Mouse (Mus musculus) left cerebral cortex, postnatal 14 days (tissue): ENCODE measurements around the gene Olfr930. TPM values are rescaled to one million over a fixed set of nuclear protein-coding genes. Genes with fewer than 3 reads are reported as not detected.

Experiments
- DNase-seq, 2 experiments: peaks; one replicate each; pipeline ENCODE4 v3.0.0; 2021 to 2022; ENCODE audit warnings: low spot score in 2 of 2, mixed read lengths in 1 of 2
- intact Hi-C: fragments of 180-260 bp; cut with DNase I; formaldehyde crosslinking; loops from one replicate; pipeline ENCODE4 v1.15.1; 2025
- long read RNA-seq, 2 experiments: library from polyadenylated mRNA; stranded (forward); transcript quantifications; one replicate each; pipeline ENCODE4 v2.0.0; 2021
- total RNA-seq, 2 experiments: library from RNA; stranded (reverse); gene quantifications; 2 replicates each; pipeline ENCODE4 v1.2.3; 2021

Gene Olfr930
- not detected for total RNA-seq
- long read RNA-seq, experiment 1, result 0 reads
- long read RNA-seq, experiment 2, result 0 reads

- intact Hi-C loops, result no loop called here
- no peak for DNase-seq
Observed at GRCm38 (mm10) chr9:38929509-38929908, at the start of gene Olfr930. Gene Olfr930, plus strand, starts transcription at chr9:38929809.

DNA sequence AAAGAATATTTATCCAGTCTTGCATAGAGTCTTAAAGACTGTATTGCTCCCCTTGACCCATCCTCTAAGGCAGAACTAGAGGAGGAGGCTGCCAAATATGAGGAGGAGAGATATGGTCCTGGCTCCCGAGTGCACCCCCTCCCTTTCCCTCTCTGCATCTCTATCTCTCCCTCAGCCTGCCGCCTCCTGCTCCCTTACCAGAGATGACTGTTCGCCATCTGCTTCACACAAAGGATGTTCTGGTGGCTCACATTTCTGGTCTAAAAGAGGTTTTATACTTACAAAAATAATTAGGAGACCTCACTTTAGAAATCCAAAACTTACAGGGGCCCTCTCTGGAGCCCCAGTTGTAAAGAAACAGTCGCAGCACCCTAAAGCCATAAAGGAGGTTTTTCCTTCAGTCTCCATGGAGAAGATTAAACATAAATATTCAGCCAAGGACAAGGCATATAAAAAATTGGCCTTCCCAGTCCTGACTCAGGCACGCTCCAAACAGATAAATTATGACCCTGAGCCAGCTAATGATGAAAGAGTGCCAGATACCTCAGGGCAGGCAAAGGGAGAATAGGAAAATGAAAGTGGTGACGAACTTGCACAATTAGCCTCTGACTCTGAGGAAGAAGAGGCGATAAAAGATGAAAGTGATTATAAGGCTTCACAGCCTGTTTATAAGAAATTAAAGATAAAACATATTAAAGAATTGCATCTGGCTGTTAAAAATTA is 24.0 kb downstream of the Olfr930 start:
- peak; percentile 7 to 30 for DNase-seq
- intact Hi-C loops, result no loop called here

DNA sequence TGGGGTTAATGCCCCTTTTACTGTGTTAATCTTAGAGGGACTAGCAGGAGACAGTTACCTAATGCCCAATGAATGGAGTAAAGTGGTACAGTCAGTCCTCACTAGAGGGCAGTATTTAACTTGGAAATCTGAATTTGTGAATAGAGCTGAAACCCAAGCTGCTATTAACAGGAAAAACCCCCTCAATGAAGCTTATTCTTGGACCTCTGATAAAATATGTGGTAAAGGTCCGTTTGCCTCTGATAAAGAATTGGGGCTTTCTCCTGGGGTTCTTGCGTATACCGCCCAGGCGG is 24.5 kb downstream of the Olfr930 start:
- intact Hi-C loops, result no loop called here
- peak in 1 of 2 experiments; percentile 20 for DNase-seq

- intact Hi-C loops, result no loop called here
Observed at GRCm38 (mm10) chr9:38972013-38972412, 42.4 kb downstream of the Olfr930 start, which contains the start of gene Olfr933. Gene Olfr933, plus strand, starts transcription at chr9:38972313.

More at GRCm38 (mm10) chr9:38972013-38972412, 42.4 kb downstream of the Olfr930 start, which contains the start of gene Olfr933:
- no peak for DNase-seq

Other genes with a start within 250 kb of the Olfr930 start
- not detected for gene Olfr919, start 226.1 kb upstream of the Olfr930 start, total RNA-seq
- 1 to 10 TPM; 6.5 to 8.3 TPM for gene Vwa5a, start 211.5 kb upstream of the Olfr930 start, total RNA-seq
- gene Olfr920, start 177.5 kb upstream of the Olfr930 start, total RNA-seq, result under 1 TPM in 1 of 2 experiments, not detected in 1; 0.09 TPM
- gene Olfr921, start 156.7 kb upstream of the Olfr930 start, total RNA-seq, result not detected
- gene Olfr922, start 115.2 kb upstream of the Olfr930 start, total RNA-seq, result not detected
- not detected for gene Olfr923, start 103.3 kb upstream of the Olfr930 start, total RNA-seq
- gene Olfr924, start 85.4 kb upstream of the Olfr930 start, total RNA-seq, result not detected
- not detected for gene Olfr26, start 74.7 kb upstream of the Olfr930 start, total RNA-seq
- not detected for gene Olfr926, start 52.7 kb upstream of the Olfr930 start, total RNA-seq
- gene Olfr933, start 42.5 kb downstream of the Olfr930 start, total RNA-seq, result not detected
- not detected for gene Olfr934, start 58.5 kb downstream of the Olfr930 start, total RNA-seq
- not detected for gene Olfr935, start 69.9 kb downstream of the Olfr930 start, total RNA-seq
- gene Olfr146, start 93.6 kb downstream of the Olfr930 start, total RNA-seq, result not detected
- not detected for gene Olfr937, start 135.1 kb downstream of the Olfr930 start, total RNA-seq
- gene Olfr938, start 149.1 kb downstream of the Olfr930 start, total RNA-seq, result not detected
- not detected for gene Olfr27, start 198.3 kb downstream of the Olfr930 start, total RNA-seq
- gene Olfr943, start 236.5 kb downstream of the Olfr930 start, total RNA-seq, result not detected